Mouse (Mus musculus): ENCODE measurements at regions not wholly inside any gene's neighbourhood (a gene's known extent, or its start where the extent isn't known, plus 50 kb on each side); places are given as distances from the start of the nearest gene placed in this dataset.

DNA sequence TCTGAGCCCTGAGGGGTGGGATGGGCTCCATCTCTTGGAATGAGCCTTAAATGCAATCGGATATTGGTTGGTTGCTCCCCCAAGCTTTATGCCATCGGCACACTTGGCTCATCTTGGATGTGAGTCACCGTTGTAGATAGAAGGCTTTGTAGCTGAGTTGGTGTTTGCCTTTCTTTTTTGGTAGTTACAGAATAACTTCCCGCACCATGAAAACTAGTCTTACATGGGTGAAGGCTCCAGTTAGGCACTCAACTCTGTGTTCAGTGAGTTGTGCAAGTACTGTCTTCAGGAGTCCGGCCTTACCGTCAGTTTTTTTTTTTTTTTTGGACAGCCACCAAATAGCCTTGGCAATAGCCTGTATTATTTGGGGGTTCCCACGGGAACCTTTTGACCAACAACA lies 170.3 kb downstream of the Snx10 start:
- TF ChIP-seq CTCF (IDR thresholded peaks at IDR 0.05; ENCODE audit: control insufficient read depth, insufficient read depth, low read length) (no peak), POLR2A (IDR thresholded peaks at IDR 0.05; ENCODE audit: borderline replicate concordance, control insufficient read depth, low read depth, low read length) (no peak)

All from bone marrow, adult 2 months (tissue).